26 mouse cellular contexts compared by ENCODE assay signal in the genomic region with DNA sequence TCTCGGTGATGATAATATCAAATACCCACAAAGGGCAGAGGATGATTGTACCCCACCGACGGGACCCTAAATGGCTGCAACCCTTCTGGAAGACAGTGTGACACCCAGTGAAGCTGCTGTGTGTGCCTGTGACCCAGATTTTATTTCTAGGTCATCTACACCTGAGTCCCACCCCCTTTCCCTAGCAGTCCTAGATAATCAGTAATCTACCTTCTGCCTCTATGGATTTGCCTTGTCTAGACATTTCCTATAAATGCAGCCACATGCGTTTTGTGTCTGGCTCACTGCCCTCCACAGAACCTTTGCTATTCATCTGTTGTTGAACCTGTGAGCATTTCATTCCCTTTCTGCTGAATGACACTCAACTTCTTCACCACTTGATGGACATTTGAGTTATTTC. TPM values are rescaled to one million over a fixed set of nuclear protein-coding genes. Genes with fewer than 3 reads are reported as not detected.
DNase-seq lines count a peak whose midpoint lies in the region; ATAC-seq and TF ChIP-seq lines count a peak whose summit lies in the region.
"Had no signal": no experiment of that assay in that cellular context is flagged by ENCODE, and none has a peak within 500 bp of the region (broad histone marks: within the 10 kb centered on the region; RNA-seq: fewer than 3 reads in every experiment).

No protein-coding gene starts in this region.

- H3K27me3 ChIP-seq in kidney, embryonic 15.5 days: peaks cover 23% of the 10 kb centered on the region
- H3K27me3 ChIP-seq in liver, postnatal 0 days (ENCODE audit: insufficient read depth, low read length): 0 out of 2 replicates have a peak, but pooled peaks cover 4% of the 10 kb centered on the region
- H3K27me3 ChIP-seq: CH12.LX; embryonic facial prominence, embryonic 12.5 days; Patski had no signal

- no peak overlapping the region for H3K4me3 ChIP-seq in kidney, embryonic 15.5 days (replicated peaks)
- H3K4me3 ChIP-seq in liver, postnatal 0 days (ENCODE audit: low read depth, low read length): no peak overlapping the region
- H3K4me3 ChIP-seq: embryonic facial prominence, embryonic 10.5 days; embryonic facial prominence, embryonic 12.5 days; forebrain, embryonic 13.5 days; forebrain, embryonic 15.5 days had no signal

- no peak for ATAC-seq in kidney, embryonic 15.5 days (replicated peaks; ENCODE audit: low FRiP score)
- ATAC-seq in liver, postnatal 0 days: peak; percentile 81; the same call in 1 of the 2 replicates
- ATAC-seq: activated CD4-positive, CD25-positive, alpha-beta regulatory T cell, adult 4 months; CD4-positive, CD25-positive, alpha-beta regulatory T cell, adult 4 months; forebrain, embryonic 13.5 days; forebrain, embryonic 15.5 days; Patski had no signal

- H3K4me2 ChIP-seq in kidney, embryonic 15.5 days: no peak overlapping the region
- H3K4me2 ChIP-seq in liver, postnatal 0 days (ENCODE audit: low read depth, low read length): no peak overlapping the region
- H3K4me2 ChIP-seq: embryonic facial prominence, embryonic 12.5 days; forebrain, embryonic 13.5 days; forebrain, embryonic 15.5 days had no signal

- no peaks in the 10 kb centered on the region for H3K36me3 ChIP-seq in kidney, embryonic 15.5 days
- H3K36me3 ChIP-seq in liver, postnatal 0 days (replicated peaks; ENCODE audit: insufficient read depth, low read length): no peaks in the 10 kb centered on the region
- H3K36me3 ChIP-seq: embryonic facial prominence, embryonic 10.5 days; embryonic facial prominence, embryonic 12.5 days; forebrain, embryonic 15.5 days; G1E had no signal

- no peak overlapping the region for H3K27ac ChIP-seq in kidney, embryonic 15.5 days
- peak overlapping the region; percentile 41 for H3K27ac ChIP-seq in liver, postnatal 0 days (ENCODE audit: low read depth)
- H3K27ac ChIP-seq: embryonic facial prominence, embryonic 10.5 days; embryonic facial prominence, embryonic 12.5 days; forebrain, embryonic 13.5 days; forebrain, embryonic 15.5 days had no signal

- WGBS in kidney, embryonic 15.5 days: 85% methylated on average over 4 of the region's 4 CpGs
- 71% methylated on average over 4 of the region's 4 CpGs for WGBS in liver, postnatal 0 days (ENCODE audit: insufficient replicate concordance)

- TF ChIP-seq EP300 in liver, postnatal 0 days (IDR thresholded peaks at IDR 0.05; ENCODE audit: low read depth): no peak

- DNase-seq in kidney, adult 18-20 months: peak; percentile 29
- DNase-seq in kidney, postnatal 14 days: peak; percentile 52
- DNase-seq in kidney, adult 8-10 months: no peak
- no peak for DNase-seq in liver, postnatal 0 days
- DNase-seq in liver: no peak
- DNase-seq: adrenal gland, adult 8-10 months; adrenal gland, postnatal 14 days; adrenal gland, postnatal 36 days; B cell, adult 2 months; cerebellum, adult 11-12 months; cerebellum, adult 2 months; cerebellum, adult 9-10 months; cerebellum, postnatal 10 days; cerebellum, postnatal 25 days had no signal

- no peaks in the 10 kb centered on the region for H3K9me3 ChIP-seq in kidney, embryonic 15.5 days (replicated peaks)
- no peaks in the 10 kb centered on the region for H3K9me3 ChIP-seq in liver, postnatal 0 days (ENCODE audit: low read length)
- H3K9me3 ChIP-seq: embryonic facial prominence, embryonic 10.5 days; embryonic facial prominence, embryonic 12.5 days; forebrain, embryonic 13.5 days; forebrain, embryonic 15.5 days; G1E had no signal

- H3K4me1 ChIP-seq in kidney, embryonic 15.5 days: no peaks in the 10 kb centered on the region
- no peaks in the 10 kb centered on the region for H3K4me1 ChIP-seq in liver, postnatal 0 days (ENCODE audit: insufficient read depth)
- H3K4me1 ChIP-seq: embryonic facial prominence, embryonic 10.5 days; embryonic facial prominence, embryonic 12.5 days; forebrain, embryonic 13.5 days; forebrain, embryonic 15.5 days had no signal

- no peak for TF ChIP-seq CTCF in liver, postnatal 0 days (IDR thresholded peaks at IDR 0.05; ENCODE audit: low read depth)

- H3K9ac ChIP-seq in kidney, embryonic 15.5 days: no peak overlapping the region
- H3K9ac ChIP-seq in liver, postnatal 0 days (replicated peaks): no peak overlapping the region
- H3K9ac ChIP-seq: embryonic facial prominence, embryonic 12.5 days; forebrain, embryonic 13.5 days; forebrain, embryonic 15.5 days had no signal

RNA-seq across cellular contexts. Expression of gene Adra2b, which starts 9.1 kb away (rescaled TPM):
- polyA plus RNA-seq in kidney, embryonic 15.5 days (2015; fragmentation: Nextera tagmentation; extraction: Ambion mirVana): 4.4 and 5.1 TPM in 2 replicates
- 4.7 and 4.8 TPM in 2 replicates for polyA plus RNA-seq in liver, postnatal 0 days (2015; fragmentation: Nextera tagmentation; extraction: Ambion mirVana)
- polyA plus RNA-seq: activated CD4-positive, CD25-positive, alpha-beta regulatory T cell, adult 4 months; CD4-positive, CD25-positive, alpha-beta regulatory T cell, adult 4 months; G1E; Patski had no signal

RNA-seq across cellular contexts. Expression of gene Astl, which starts 15.4 kb away (rescaled TPM):
- polyA plus RNA-seq in kidney, embryonic 15.5 days (2015; fragmentation: Nextera tagmentation; extraction: Ambion mirVana): not detected in 2 replicates
- not detected in 2 replicates for polyA plus RNA-seq in liver, postnatal 0 days (2015; fragmentation: Nextera tagmentation; extraction: Ambion mirVana)
- polyA plus RNA-seq: cerebellum, adult 2 months; cortical plate, adult 2 months; embryonic facial prominence, embryonic 12.5 days; forebrain, embryonic 11.5 days; forebrain, embryonic 13.5 days; forebrain, embryonic 15.5 days; G1E; Patski had no signal

RNA-seq across cellular contexts. Expression of gene Dusp2, which starts 17.9 kb away (rescaled TPM):
- 8.8 and 9.0 TPM in 2 replicates for polyA plus RNA-seq in kidney, embryonic 15.5 days (2015; fragmentation: Nextera tagmentation; extraction: Ambion mirVana)
- polyA plus RNA-seq in liver, postnatal 0 days (2015; fragmentation: Nextera tagmentation; extraction: Ambion mirVana): 5.6 and 5.9 TPM in 2 replicates
- polyA plus RNA-seq: G1E had no signal

Comparison
In these comparisons a context has a peak if more than half of its experiments do, and no peak if none do; other contexts are left out.
1. DNase-seq: peak in kidney, adult 18-20 months (single experiment) and kidney, postnatal 14 days (single experiment); none in kidney, adult 8-10 months (0 of 2), liver, postnatal 0 days (single experiment) and liver (single experiment).